Comparison of ENCODE assay signal across 9 mouse cellular contexts in the genomic region with DNA sequence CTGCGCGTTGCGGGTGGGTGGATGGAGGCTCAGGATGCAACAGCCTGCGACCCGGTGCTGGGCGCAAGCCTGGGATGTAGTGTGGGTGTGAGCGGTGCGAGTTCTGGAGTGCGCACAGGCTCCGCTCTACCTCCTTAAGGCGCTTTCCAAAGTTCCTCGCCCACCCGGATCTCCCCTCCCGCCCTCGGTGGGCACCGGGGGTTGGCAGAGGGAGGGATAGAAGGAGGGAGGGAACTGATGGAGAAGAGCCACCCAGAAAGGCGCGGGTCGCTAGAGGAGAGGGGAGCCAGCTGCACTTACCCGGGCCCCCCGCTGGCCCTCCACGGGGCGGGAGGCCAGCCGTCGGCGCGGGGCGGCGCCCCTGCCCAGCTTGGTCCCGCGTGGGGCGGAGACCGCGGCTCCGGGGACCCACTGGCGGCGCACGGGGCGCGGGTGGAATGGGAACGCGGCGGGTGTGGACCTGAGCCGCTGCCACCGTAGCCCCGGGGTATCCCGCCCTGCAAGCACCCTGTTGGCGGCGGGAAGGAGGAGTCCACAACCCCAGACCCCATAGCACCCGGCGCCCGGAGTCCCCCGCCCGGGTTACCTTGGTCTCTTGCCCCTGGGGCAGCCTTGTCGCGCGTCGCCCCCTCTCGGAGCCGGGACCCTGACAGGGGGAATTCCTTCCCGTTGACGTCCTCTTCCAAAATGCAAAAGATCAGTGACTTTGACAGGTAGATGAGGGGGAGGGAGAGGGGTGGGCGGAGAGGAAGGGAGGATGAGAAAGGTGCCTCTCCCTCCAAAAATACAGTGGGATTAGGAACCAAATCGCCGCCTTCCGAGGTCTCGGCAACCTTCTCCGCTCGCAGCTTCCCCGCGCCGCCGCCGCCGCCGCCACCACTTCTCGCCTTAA. TPM values are rescaled to one million over a fixed set of nuclear protein-coding genes. Genes with fewer than 3 reads are reported as not detected.
A peak's percentile ranks its signal among the peaks of the same experiment; 100 is the strongest.
DNase-seq lines count a peak whose midpoint lies in the region; ATAC-seq lines count a peak whose summit lies in the region.
"Had no signal": no experiment of that assay in that cellular context is flagged by ENCODE, and none has a peak within 500 bp of the region (broad histone marks: within the 10 kb centered on the region; RNA-seq: fewer than 3 reads in every experiment).

No protein-coding gene starts in this region.

- ATAC-seq in heart, embryonic 12.5 days (ENCODE audit: insufficient number of reproducible peaks, low FRiP score): peak; percentile 63
- peak; percentile 78 for ATAC-seq in midbrain, embryonic 13.5 days

- H3K4me1 ChIP-seq in heart, embryonic 12.5 days (replicated peaks): no peaks in the 10 kb centered on the region
- H3K4me1 ChIP-seq in midbrain, embryonic 13.5 days (replicated peaks): peaks cover 12% of the 10 kb centered on the region; the same call in 1 of the 2 replicates

- no peaks in the 10 kb centered on the region for H3K36me3 ChIP-seq in heart, embryonic 12.5 days
- no peaks in the 10 kb centered on the region for H3K36me3 ChIP-seq in midbrain, embryonic 13.5 days

- peak overlapping the region; percentile 100 for H3K4me2 ChIP-seq in heart, embryonic 12.5 days
- H3K4me2 ChIP-seq in midbrain, embryonic 13.5 days (replicated peaks): peak overlapping the region; percentile 99

- H3K27me3 ChIP-seq in heart, embryonic 12.5 days (replicated peaks): peaks cover 23% of the 10 kb centered on the region
- H3K27me3 ChIP-seq in midbrain, embryonic 13.5 days: peaks cover 15% of the 10 kb centered on the region; the same call in 1 of the 2 replicates

- under 1% methylated on average over 77 of the region's 77 CpGs for WGBS in heart, embryonic 12.5 days
- under 1% methylated on average over 59 of the region's 77 CpGs for WGBS in midbrain, embryonic 13.5 days

- peak; percentile 2 to 23 for DNase-seq in adrenal gland, adult 18-20 months (ENCODE audit: low spot score in 2 of 2)
- no peak for DNase-seq in adrenal gland, postnatal 4 days (ENCODE audit: low spot score in 2 of 2)
- peak; percentile 15 for DNase-seq in thymus, postnatal 4 days
- DNase-seq in thymus, postnatal 25 days: no peak
- peak; percentile 23 to 35 for DNase-seq in kidney, postnatal 4 days
- DNase-seq in testis, postnatal 10 days (ENCODE audit: low spot score): peak; percentile 44

- H3K4me3 ChIP-seq in heart, embryonic 12.5 days: peak overlapping the region; percentile 77
- peak overlapping the region; percentile 81 for H3K4me3 ChIP-seq in midbrain, embryonic 13.5 days (replicated peaks)
- H3K4me3 ChIP-seq: erythroblast, embryonic 14.5 days had no signal

- H3K9ac ChIP-seq in heart, embryonic 12.5 days: peak overlapping the region; percentile 71
- H3K9ac ChIP-seq in midbrain, embryonic 13.5 days (replicated peaks): peak overlapping the region; percentile 89

- no peak overlapping the region for H3K27ac ChIP-seq in heart, embryonic 12.5 days (ENCODE audit: poor library complexity, severe bottlenecking)
- H3K27ac ChIP-seq in midbrain, embryonic 13.5 days: peak overlapping the region; percentile 86

- no peaks in the 10 kb centered on the region for H3K9me3 ChIP-seq in heart, embryonic 12.5 days (replicated peaks)
- no peaks in the 10 kb centered on the region for H3K9me3 ChIP-seq in midbrain, embryonic 13.5 days

RNA-seq across cellular contexts. Expression of gene Ntng1, which starts 1.3 kb away (rescaled TPM):
- total RNA-seq in adrenal gland, adult 18-20 months (2021): 1 to 10 TPM; 2.4 to 3.9 TPM
- total RNA-seq in adrenal gland, postnatal 4 days (2021): 1 to 10 TPM; 2.0 to 2.1 TPM
- 0.26 and 0.28 TPM in 2 replicates for polyA plus RNA-seq in heart, embryonic 12.5 days (2016; fragmentation: Nextera tagmentation; extraction: Ambion mirVana)
- 22.4 and 34.3 TPM in 2 replicates for polyA plus RNA-seq in midbrain, embryonic 13.5 days (2015; fragmentation: Nextera tagmentation; extraction: Ambion mirVana)
- polyA plus RNA-seq: erythroblast, embryonic 14.5 days had no signal

Comparison
In these comparisons a context has a peak if more than half of its experiments do, and no peak if none do; other contexts are left out.
1. DNase-seq: peak in adrenal gland, adult 18-20 months (2 of 2), thymus, postnatal 4 days (single experiment), kidney, postnatal 4 days (2 of 2) and testis, postnatal 10 days (single experiment); none in adrenal gland, postnatal 4 days (0 of 2) and thymus, postnatal 25 days (single experiment).